Mouse (Mus musculus): ENCODE results near the gene Rcn3.

DNA sequence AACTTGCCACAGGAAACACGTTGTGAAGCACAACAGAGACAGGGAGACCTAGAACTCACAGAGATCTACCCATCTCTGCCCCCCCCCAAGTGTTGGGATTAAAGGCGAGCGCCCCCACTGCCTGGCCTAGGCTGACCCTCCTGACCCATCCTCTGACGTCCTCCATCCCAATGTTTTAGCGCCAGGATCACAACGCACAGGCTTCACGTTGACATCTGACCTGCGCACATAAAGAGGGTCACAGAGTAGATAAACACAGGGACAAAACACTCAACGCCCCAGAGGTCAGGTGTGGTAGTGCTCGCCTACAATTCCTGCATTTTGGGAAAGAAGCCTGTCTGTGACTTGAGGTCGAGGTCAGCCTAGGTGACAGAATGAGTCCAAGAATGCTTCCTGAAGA is 55.3 kb downstream of the Rcn3 start:
- TF ChIP-seq CTCF (IDR thresholded peaks at IDR 0.05) (no peak), EP300 (IDR thresholded peaks at IDR 0.05; ENCODE audit: insufficient read depth, low read depth, low read length) (no peak)

Measured in heart, adult 2 months (tissue).